Mouse (Mus musculus): Measurements from ENCODE around the gene Spen.

DNA sequence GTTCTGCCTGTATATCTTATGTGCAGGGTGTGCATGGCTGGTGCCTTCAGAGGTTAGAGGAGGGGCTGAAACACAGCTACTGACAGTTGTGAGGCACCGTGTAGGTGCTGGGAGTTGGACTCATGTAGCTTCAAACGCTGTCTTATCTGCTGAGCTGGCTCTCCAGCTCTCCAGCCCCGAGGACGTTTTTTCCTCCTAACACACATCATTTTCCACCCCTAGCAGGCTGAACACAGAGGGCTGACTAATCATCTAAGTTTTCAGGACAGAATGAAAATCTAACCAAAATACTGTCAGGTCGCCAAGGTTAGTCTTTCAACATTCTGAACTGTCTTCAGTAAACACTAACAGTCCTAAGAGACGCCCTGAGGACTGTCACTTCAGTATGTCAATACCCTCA lies 13.7 kb downstream of the Spen start:
- TF ChIP-seq CTCF (IDR thresholded peaks at IDR 0.05; ENCODE audit: low read depth, low read length), result no peak
- TF ChIP-seq POLR2A (IDR thresholded peaks at IDR 0.05; ENCODE audit: insufficient read depth, low read length), result no peak
